Mouse (Mus musculus) spleen, postnatal 10 days (tissue): Measurements from ENCODE around the gene Gcnt1.

Experiments used
- DNase-seq, 2 experiments: peaks; one replicate each; pipeline ENCODE4 v3.0.0; 2021 to 2022; ENCODE audit warnings: low spot score in 2 of 2

Gene Gcnt1

DNA sequence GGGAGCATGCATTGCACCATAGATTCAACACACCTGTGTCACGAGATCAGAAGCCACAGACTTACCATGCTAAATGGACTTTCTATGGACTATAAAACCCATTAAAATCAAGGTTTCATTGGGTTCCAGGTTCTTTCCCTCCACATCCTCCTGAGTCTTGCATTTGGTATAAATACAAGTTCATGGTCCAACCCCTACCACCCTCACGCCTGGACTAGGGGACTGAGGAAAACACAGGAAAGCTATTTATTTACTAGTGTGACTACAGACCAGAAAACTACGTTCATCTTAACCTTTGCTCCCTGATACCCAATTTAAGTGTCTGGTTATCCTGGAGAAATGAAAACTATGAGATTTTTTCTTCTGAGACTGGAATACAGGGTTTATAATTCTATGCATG, at the start of gene Gcnt1:
TSS of gene Gcnt1 (minus strand) at position 144 of the 400 bp plus-strand sequence.
- DNase-seq = no peak

DNA sequence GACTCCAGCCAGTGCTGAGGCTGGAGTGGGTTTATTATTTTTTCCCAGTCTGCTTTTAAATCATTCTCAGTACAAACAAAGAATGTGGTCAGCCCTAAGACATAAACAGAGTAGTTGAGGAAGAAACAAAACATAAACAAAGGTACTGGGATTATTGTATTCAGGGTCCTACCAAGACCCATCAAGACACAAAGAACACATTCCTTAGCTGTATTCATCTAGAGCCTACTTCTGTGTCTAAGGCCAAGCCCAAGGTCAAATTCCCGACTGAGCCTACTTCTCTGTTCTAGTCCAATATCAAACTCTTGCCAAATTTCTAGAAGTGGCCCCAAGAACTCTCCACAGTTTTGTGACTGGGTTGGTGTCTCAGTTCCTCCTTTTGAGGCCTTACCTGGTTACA, 45.2 kb upstream of the Gcnt1 start:
- no peak for DNase-seq

DNA sequence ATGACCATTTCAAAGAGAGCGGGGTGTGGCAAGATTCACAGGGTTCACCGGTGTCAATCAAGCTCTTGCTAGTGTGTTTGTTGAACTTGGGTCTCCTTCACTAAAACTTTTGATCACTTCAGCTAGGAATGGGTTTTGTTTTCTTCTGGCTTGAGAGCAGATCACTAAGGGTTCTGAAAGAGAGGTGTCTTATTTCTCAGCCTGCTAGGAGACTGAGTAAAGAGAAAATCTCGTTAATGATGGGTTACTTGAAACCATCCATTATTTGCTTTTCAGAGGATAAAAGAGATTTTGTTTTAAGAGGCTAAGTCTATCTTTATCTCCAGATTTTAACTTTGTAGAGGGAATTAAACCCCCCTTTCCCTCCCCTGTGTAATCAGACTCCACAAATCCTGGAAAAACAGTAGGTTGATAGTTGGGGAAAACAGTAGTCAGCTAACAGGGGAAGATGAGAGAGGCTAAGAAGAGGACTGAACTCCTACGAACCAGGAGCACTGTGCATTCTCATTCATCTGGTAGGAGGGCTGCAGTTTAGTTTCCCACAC, 40.3 kb upstream of the Gcnt1 start:
- no peak for DNase-seq

DNA sequence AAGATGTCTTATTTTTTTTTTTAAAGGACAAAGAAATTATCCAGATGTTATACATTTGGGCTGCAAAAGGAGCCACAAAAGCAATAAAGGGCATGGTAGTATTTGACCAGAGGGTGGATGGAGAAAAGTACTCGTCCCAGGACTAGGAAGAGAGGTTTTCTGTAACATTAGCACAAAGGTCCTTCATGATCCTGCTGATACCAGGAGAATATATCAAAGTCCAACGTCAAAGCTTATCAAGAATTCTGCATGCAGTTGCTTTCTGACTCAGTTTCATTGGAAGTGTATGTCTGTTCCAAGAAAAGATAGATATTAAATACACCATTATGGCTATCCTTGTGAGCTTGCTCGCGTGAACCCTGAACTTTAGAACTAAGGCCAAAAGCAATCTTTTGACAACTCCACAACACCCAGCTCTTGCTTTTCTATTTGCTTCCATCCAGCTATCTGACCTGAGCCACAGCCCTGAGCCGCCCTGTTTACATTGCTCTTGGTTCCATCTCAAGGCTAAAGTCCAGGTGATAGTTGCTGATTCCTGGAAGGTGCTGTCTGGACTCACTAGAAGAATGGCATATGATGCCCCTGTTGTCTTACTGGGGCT, 37.9 kb upstream of the Gcnt1 start:
- DNase-seq = no peak

DNA sequence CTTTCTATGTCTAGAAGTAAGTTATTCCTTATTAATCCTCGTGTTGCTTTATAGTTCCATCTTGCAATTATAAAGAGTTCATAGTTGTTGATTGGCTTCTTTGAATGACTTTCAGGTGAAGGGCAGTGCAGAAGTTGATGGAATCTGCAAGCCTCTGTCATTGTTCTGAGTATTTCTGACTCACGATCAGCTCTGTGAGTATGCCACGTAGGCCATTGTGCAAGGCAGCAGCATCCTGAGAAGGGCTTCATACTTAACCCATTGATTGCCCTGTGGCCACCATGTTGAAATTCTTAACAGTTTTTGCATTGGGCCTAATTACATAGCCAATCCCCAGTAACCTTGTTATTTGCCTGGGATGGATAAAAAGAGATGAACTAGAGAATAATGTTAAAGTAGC, 36.7 kb upstream of the Gcnt1 start:
- DNase-seq = no peak

DNA sequence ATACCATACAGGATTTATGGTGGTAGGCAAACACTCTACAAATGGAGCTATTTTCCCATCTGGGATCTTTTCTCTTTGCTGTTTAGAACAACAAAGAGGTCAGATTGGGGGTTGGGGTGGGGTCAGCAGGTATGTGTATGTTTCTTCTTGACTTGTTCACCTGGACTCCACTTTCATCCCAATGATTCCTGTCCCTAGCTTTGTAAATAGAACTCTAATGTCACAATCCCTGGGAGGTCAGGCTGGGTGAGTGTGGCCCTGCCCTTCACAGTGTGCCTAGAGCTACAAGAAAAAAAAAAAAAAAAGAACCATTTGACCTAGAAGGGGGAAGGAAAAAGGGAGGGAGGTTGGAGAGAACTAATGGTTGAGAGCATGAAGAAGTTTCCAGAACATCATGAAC, 35.9 kb upstream of the Gcnt1 start:
- no peak for DNase-seq

DNA sequence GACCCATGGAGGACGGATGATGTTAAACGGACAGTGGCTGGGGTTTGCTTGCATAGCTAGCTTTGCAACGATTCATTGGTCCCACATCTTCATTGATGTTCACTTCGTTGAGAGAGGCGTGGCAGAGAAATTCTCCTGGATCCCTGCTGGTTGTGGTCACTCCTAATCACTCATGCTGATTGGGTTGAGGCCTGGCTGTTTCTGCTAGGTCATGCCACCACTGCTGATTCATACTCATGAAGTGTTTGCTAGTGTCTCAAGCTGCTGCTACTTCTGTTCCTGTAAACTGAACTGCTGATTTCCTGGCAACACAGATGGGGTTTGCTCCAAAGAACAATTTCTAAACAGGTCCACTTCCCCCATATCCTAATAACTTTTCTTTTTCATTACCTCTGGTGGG, 34.2 kb upstream of the Gcnt1 start:
- no peak for DNase-seq

DNA sequence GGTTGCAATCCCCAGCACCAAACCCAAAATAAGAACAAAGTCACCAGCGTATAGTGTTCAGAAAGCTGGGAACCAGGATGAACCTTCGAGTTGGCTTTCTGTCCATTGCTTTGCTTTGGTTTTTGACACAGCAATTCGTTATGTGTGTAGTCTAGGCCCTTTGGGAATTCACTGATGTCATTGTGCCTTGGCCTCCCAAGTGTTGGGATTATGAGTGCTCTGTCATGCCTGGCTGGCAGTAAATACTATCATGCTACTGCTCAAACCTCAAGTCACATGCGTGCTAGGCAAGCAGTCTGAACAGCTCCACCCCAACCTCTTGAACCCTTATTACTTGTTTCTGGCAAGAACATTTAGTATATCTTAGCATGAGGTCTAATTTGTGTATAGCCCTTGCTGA, 30.5 kb upstream of the Gcnt1 start:
- DNase-seq = no peak

DNA sequence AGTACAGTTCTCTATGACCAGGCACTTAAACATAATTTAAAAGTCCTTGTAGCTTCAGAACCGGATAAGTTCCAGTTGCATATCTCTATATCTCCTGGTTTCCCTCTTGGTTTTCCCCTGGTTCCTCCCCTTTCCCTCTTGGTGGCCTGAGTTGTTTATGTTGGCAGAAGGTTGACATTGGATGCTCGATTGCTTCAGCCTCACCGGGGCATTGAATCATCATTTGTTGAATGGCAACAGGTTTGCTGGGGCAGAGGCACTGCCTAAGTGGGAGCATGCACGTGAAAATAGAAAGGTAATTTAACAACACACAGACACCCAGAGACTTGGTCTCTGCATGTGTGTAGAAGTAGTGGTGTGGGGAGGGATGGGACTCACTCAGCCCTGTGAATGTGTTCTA, 27.9 kb upstream of the Gcnt1 start:
- DNase-seq = no peak

DNA sequence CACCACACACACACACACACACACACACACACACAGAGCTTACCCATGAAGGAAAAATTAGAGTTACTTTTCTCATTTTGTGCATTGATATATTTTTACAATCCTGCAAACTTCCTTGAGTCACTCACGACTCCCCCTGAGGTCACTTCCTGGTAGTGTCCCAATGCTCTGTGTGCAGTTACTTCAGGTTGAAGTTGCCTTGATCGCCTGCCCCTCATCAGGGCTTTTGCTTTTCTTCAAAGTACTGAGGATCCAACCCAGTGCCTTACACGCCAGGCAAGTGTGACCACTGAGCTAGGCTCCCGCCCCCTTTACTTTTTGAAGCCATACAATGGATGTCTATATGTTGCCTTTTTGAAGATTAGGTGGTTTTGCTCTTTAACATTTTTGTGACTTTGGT, 27.3 kb upstream of the Gcnt1 start:
- DNase-seq = no peak

DNA sequence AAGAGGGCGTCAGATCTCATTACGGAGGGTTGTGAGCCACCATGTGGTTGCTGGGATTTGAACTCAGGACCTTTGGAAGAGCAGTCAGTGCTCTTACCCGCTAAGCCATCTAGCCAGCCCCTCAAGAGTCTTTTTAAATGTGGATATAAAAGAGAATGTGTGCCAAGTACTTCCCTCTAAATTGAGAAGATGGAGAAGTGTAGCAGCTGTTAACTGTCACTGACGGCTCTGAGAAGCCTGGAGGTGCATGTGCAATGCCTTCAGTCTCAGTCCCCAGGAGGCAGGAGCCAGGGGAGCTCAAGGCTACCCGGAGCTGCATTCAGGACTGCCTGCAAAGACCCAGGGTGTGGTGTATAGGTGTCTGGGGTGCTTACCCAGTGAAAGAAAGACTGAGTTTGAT, 25.3 kb upstream of the Gcnt1 start:
- no peak for DNase-seq

DNA sequence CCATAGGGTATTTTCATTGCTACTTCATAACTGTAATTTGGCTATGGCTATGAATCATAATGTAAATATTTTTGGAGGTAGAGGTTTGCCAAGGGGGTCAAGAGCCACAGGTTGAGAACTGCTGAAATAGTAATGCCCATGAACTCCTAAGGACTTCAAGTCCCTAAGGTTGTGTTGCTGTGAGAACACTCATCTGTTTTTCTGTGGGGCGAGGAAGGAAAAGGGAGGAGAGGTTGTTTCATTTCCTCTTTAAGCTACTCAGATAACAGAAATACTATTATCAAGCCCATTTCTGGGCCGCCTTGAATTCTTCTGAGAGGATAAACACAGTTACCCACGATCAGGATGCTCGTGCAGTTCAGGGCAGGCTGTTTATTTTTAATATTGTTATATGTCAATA, 24.2 kb upstream of the Gcnt1 start:
- no peak for DNase-seq

DNA sequence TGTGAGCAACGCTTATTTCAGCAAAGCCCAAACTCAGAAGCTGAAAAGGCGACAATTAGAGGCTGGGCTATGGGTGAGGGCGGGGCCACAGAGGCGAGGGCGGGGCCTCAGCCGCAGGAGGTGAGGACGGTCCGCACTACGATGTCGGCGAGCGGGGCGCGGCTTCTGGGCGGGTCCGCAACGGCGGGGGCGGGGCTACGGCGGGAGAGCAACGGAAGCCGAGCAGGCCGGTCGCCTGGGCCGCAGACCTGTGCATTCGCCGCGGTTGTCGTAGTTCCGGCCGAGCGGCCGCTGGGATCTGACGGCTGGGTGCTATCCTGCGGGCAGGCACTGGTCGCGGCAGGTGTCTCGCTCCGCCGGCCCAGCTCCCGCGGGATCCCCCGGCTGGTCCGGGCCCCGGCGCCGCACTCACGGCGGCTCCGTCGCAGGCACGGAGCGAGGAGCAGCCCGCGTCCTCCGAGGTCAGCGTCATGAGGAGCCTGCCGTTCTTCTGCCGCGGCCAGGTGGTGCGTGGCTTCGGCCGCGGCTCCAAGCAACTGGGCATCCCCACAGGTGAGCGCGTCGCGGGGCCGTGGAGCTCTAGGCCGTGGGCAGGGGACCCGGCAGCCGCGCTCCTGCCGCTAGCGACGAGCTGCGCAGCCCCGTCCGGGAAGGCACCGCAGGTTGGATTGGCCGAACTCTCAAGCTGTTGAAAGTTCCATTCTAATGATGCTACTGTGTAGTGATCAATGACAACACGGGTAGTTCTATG, 21.4 kb upstream of the Gcnt1 start, which contains the start of gene Rfk:
TSS of gene Rfk (plus strand) at position 203 of the 751 bp plus-strand sequence.
- DNase-seq = peak; percentile 94 to 98

DNA sequence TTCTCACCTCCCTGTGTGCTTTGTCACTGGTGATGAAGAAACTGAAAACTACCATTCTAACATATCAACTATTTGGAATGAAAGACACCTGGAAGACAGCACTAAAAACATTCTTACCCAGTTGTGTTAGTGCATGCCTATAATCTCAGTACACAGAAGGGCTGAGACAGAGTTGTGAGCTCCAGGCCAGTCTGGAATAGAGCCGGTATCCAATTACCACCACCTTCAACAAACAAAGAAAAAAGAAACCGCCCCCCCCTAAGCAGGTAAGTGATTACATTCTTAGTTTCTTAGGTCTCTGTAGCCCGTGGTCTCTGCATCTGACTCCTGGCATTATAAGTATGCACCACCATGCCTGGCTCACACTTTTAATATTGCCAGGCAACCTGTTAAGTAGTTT, 20.2 kb upstream of the Gcnt1 start:
- DNase-seq = no peak

DNA sequence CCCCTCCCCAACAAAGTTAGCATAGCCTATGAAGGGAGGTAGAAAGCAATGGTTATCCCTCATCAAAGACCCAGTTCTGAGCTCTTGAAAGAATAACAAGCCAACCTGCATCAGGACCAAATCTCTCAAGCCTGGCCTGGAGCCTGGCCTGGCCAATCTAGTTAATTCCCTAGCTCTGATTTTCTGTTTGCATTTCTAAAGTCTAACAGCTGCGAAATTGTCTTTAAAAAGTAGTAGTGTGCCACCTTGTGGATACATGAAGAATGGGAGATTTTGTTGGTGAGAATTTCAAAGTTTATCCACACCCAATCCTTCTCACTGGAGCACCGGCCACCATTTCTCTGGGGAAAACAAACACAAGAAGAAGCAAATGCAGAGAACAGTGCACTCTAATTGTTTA, 15.8 kb upstream of the Gcnt1 start:
- DNase-seq = no peak

DNA sequence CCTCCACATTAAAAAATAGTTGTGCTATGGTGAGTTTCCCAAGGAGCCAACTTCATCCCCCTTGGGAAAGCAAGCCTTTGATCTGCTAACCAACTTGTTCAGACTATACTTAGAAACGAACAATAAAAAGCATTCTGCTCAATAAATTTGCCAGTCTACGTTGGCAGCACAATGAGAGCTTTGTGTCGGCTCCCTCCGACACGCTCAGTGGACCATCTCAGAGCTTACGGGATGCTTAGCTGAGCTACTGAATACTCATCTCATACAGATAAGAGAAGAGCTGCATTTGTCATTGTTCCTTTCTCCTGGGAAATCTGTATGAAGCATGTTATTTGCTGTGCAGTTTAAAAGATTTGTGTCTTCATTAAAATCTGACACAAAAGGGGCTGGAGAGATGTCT, 13.8 kb upstream of the Gcnt1 start:
- DNase-seq = no peak

DNA sequence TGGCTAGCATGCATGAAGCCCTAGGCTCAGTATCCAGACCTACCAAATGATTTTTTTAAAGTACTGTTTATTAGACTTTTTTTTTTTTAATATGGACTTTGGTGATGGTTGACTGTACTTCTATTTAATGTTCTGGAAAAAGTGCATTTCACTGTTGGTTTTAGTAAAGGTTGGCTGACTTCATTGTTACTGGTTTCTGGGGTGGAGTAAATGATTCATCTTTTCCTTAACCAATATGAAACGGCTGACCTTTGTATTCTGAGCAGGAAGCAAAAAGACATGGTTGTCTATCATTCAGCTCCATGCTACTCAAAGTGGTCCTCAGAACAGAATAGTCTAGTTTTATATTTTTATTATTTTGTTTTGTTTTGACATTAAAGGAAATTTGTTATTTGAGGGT, 12.8 kb upstream of the Gcnt1 start:
- no peak for DNase-seq

DNA sequence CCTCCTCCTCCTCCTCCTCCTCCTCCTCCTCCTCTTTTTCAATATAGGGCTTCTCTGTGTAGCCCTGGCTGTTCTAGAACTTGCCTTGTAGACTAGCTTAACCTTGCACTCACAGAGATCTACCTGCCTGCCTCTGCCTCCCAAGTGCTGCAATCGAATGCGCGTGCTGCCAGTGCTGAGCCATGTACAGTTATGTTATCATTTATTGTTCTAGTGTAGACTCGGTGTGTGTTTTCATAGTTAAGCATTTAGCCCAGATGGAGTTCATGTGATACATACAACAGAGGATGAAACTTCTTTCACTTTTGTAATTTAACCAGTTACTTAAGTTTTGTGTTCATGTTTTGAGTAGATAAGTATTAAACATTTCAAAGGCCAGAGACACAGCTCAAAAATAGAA, 12.4 kb upstream of the Gcnt1 start:
- no peak for DNase-seq

DNA sequence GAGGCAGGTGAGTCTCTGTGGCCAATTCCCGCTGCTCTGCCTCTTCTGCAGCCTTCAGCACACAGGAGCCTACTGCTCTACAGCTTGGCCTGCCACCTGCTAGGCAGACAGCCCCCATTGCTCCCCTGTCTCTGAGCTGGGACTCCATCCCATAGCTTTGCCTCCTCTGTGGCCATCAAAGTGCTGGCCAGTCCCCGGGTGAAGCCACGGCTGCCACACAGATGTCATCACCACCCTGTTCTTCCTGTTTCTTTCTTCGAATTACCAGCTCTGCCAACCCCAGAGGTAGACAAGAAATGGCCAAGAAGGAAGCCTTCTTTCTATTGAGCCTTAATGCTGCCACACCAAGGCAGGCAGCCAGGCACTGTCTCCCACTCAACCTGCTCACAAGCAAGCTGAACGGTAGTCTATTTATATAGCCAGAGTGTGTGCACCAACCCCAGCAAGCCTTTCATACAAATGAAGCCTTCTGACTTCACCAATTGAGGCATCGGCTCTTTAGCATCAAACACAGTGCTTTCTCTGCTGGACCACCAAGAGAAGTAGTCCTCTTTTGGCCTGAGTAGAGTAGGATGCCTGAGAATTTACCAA, 10.3 kb upstream of the Gcnt1 start:
- no peak for DNase-seq

DNA sequence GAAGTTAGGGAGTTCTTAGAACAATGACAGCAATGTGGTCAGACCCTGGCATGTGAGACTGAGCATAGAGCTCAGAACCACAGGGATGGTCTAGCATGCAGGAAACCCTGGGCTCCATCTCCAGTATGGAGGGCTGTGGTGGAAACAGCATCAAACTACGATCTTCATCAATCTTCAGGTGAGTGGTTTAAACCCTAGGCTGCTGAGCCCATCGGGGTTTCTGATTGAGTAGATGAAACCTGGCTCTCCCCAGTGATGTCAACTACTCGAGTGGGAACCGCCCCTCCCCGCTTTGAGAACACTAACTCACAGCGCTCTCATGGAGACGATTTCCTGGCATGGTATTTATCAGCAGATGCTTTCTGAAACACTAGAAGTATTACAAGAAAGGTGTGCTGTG, 7.9 kb upstream of the Gcnt1 start:
- DNase-seq = no peak

DNA sequence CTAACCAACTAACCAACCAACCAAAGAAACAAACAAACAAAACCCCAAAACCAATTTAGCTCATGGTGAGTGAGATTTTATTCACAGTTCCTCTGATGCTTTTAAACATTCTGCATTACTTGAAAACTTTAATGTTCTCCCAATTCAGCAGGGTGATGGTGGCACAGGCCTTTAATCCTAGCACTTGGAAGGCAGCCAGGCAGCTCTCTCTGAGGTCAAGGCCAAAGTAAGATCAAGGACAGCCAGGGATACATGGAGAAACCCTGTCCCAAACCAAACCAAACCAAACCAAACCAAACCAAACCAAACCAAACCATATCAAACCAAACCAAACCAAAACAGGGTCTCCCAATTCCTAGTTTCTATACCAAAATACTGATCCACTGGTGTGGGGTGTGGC, 6.2 kb upstream of the Gcnt1 start:
- DNase-seq = no peak

DNA sequence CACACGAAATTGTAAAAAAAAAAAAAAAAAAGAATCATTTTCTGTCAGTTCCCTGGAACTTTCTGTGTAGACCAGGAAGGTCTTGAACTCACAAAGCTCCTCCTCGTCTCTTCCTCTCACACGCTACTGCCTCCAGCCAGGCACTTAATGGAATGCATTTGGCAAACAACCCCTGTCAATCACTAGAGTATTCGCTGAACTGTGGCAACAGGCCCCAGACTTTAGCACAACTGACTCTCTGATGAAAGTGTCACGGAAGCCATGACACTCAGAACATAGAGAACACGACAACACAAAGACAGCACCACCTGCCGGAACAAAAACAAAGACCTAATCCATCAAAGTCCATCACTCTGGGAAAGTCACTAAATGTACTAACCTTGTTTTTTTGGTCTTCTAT, 3.1 kb downstream of the Gcnt1 start:
- DNase-seq = no peak

DNA sequence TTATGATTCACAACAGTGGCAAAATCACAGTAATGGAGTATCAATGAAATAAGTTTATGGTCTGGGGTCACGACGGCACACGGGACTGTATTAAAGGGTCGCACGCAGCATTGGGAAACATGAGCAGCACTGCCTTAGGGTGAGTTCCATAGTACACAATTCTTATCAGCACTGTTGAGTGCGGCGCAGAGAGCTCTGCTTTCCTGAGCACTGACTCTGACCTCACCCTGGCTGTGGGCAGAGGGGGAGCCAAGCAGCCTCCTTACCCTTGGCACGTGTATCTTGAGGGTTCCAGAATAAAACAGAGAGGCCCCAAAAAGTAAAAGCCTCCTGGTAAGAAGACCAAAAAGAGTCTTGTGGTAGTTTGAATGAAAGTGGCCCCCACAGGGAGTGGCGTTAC, 4.1 kb downstream of the Gcnt1 start:
- DNase-seq = no peak
